Comparison of ENCODE assay signal across 8 mouse cellular contexts in the genomic region with DNA sequence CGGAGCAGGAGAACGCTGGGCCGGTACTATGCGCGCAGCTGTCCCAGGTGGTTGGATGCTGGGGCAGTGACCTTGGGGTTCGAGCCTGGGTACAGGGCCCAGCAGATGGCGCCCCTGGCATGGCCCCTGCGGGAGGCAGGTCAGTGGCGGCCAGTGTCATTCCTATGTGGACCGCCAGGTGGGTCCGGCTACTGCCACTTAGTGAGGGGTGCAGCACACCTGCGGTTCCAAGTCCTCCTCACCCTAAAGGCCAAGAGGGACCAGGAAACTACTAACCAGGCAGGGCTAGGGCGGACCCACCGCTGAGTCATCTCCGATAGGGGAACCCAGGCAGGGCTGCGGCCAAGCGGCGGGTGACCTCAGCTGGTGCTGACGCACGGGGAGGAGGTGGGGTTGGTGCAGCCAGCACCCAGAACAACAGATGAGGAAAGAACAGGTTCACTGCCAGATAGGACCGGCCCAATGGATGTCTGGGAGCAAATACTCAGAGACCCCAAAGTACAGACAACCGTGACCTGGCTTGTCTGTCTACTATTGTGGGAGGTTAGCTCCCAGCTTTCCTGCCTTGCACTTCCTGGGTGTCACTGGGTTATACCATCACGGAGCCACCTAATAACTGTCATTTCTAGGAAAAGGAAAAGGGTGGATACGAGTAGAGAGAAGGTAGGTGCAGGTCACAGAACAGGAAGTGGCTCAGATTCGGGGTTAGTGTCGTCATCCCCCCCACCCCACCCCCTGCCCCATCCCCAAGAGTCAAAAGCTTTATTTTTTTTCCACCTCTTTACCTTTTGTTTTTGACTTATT. TPM values are rescaled to one million over a fixed set of nuclear protein-coding genes. Genes with fewer than 3 reads are reported as not detected.
DNase-seq lines count a peak whose midpoint lies in the region; ATAC-seq and TF ChIP-seq lines count a peak whose summit lies in the region.

No protein-coding gene starts in this region.

- no peaks in the 10 kb centered on the region for H3K27me3 ChIP-seq in limb, embryonic 12.5 days
- no peaks in the 10 kb centered on the region for H3K27me3 ChIP-seq in midbrain, embryonic 14.5 days (ENCODE audit: control insufficient read depth, insufficient read depth, low read length)
- no peaks in the 10 kb centered on the region for H3K27me3 ChIP-seq in splenic B cell, adult 2 months (ENCODE audit: control insufficient read depth, insufficient read depth, low read length, poor library complexity, severe bottlenecking)

- H3K4me3 ChIP-seq in limb, embryonic 12.5 days (replicated peaks) = no peak overlapping the region
- H3K4me3 ChIP-seq in midbrain, embryonic 14.5 days (replicated peaks; ENCODE audit: low read depth, low read length) = no peak overlapping the region

- H3K9ac ChIP-seq in limb, embryonic 12.5 days (replicated peaks) = no peak overlapping the region; the same call in 1 of the 2 replicates
- no peak overlapping the region for H3K9ac ChIP-seq in midbrain, embryonic 14.5 days (replicated peaks; ENCODE audit: low read length)

- H3K36me3 ChIP-seq in limb, embryonic 12.5 days = peaks cover 5% of the 10 kb centered on the region; the same call in 1 of the 2 replicates
- H3K36me3 ChIP-seq in midbrain, embryonic 14.5 days (ENCODE audit: control insufficient read depth, insufficient read depth, low read length) = no peaks in the 10 kb centered on the region
- no peaks in the 10 kb centered on the region for H3K36me3 ChIP-seq in splenic B cell, adult 2 months (ENCODE audit: control insufficient read depth, insufficient read depth, low read length, poor library complexity, severe bottlenecking)

- peaks cover 62% of the 10 kb centered on the region for H3K4me1 ChIP-seq in limb, embryonic 12.5 days (replicated peaks)
- H3K4me1 ChIP-seq in midbrain, embryonic 14.5 days (ENCODE audit: control insufficient read depth, insufficient read depth, low read length) = peaks cover 40% of the 10 kb centered on the region

- no peak for ATAC-seq in frontal cortex, adult (ENCODE audit: low TSS enrichment)
- peak; percentile 84 for ATAC-seq in erythroid progenitor cell, adult 5-6 weeks (replicated peaks; ENCODE audit: low FRiP score, poor library complexity, severe bottlenecking)
- peak; percentile 84 to 88 for ATAC-seq in hematopoietic stem cell, adult 5-6 weeks (replicated peaks in 1 of 2; ENCODE audit: insufficient read depth in 1 of 2, low FRiP score in 2 of 2, low TSS enrichment in 1 of 2, low read depth in 1 of 2, poor library complexity in 2 of 2, severe bottlenecking in 2 of 2)
- ATAC-seq in limb, embryonic 12.5 days (ENCODE audit: insufficient number of reproducible peaks, insufficient read depth, low FRiP score, low TSS enrichment, low read depth) = no peak
- ATAC-seq in midbrain, embryonic 14.5 days (ENCODE audit: low FRiP score, low TSS enrichment) = no peak

- H3K27ac ChIP-seq in limb, embryonic 12.5 days = peak overlapping the region; percentile 100
- H3K27ac ChIP-seq in midbrain, embryonic 14.5 days (replicated peaks; ENCODE audit: low read depth, low read length) = 0 out of 2 replicates have a peak overlapping the region, but pooled peaks have one; percentile 20

- no peak for TF ChIP-seq POLR2A in brain, embryonic 14.5 days (IDR thresholded peaks at IDR 0.05; ENCODE audit: borderline replicate concordance, extremely low read depth, insufficient read depth, insufficient read length, poor library complexity, severe bottlenecking)

- WGBS in limb, embryonic 12.5 days = 25% methylated on average over 26 of the region's 26 CpGs
- WGBS in midbrain, embryonic 14.5 days = 26% methylated on average over 26 of the region's 26 CpGs

- peak; percentile 53 to 59 for DNase-seq in frontal cortex, postnatal 10 days (ENCODE audit: low spot score in 2 of 2)
- DNase-seq in brain, embryonic 14.5 days (ENCODE audit: low read depth) = no peak
- DNase-seq in midbrain, embryonic 14.5 days = peak; percentile 61
- DNase-seq in splenic B cell, adult 2 months (ENCODE audit: low read depth, low spot score) = peak; percentile 90

- peak overlapping the region; percentile 1; the same call in 1 of the 2 replicates for H3K4me2 ChIP-seq in limb, embryonic 12.5 days
- no peak overlapping the region for H3K4me2 ChIP-seq in midbrain, embryonic 14.5 days (ENCODE audit: low read length)

- TF ChIP-seq CTCF in brain, embryonic 14.5 days (IDR thresholded peaks at IDR 0.05; ENCODE audit: borderline replicate concordance, extremely low read depth, insufficient read depth, insufficient read length) = peak; percentile 52

- no peaks in the 10 kb centered on the region for H3K9me3 ChIP-seq in limb, embryonic 12.5 days
- H3K9me3 ChIP-seq in midbrain, embryonic 14.5 days (ENCODE audit: control insufficient read depth, low read length) = no peaks in the 10 kb centered on the region

RNA-seq across cellular contexts. Expression of a gene that starts 5.4 kb away (rescaled TPM):
- 1,716 and 3,108 TPM in 2 replicates for polyA plus RNA-seq in brain, embryonic 14.5 days (2012; rRNA removed)
- 531 and 597 TPM in 2 replicates for total RNA-seq in erythroid progenitor cell, adult 5-6 weeks (2015; ENCODE audit: low replicate concordance)
- total RNA-seq in erythroid progenitor cell, adult 5-6 weeks (2017; ENCODE audit: low replicate concordance) = 282 and 330 TPM in 2 replicates
- 814 and 932 TPM in 2 replicates for total RNA-seq in hematopoietic stem cell, adult 5-6 weeks (2017)
- 2,805 and 2,814 TPM in 2 replicates for polyA plus RNA-seq in limb, embryonic 12.5 days (2016; fragmentation: Nextera tagmentation; extraction: Ambion mirVana)
- polyA plus RNA-seq in midbrain, embryonic 14.5 days (2014; fragmentation: Nextera tagmentation; extraction: Ambion mirVana) = 4,502 and 4,930 TPM in 2 replicates

RNA-seq across cellular contexts. Expression of a gene that starts 7.6 kb away (rescaled TPM):
- polyA plus RNA-seq in brain, embryonic 14.5 days (2012; rRNA removed) = 0.95 and 0.96 TPM in 2 replicates
- total RNA-seq in erythroid progenitor cell, adult 5-6 weeks (2015; ENCODE audit: low replicate concordance) = not detected in 2 replicates
- not detected in 2 replicates for total RNA-seq in erythroid progenitor cell, adult 5-6 weeks (2017; ENCODE audit: low replicate concordance)
- 0.15 TPM in 1 of 2 replicates, not detected in the other for total RNA-seq in hematopoietic stem cell, adult 5-6 weeks (2017)
- 0.64 TPM in 2 replicates for polyA plus RNA-seq in limb, embryonic 12.5 days (2016; fragmentation: Nextera tagmentation; extraction: Ambion mirVana)
- polyA plus RNA-seq in midbrain, embryonic 14.5 days (2014; fragmentation: Nextera tagmentation; extraction: Ambion mirVana) = 1.7 and 2.5 TPM in 2 replicates

RNA-seq across cellular contexts. Expression of a gene that starts 24.9 kb away (rescaled TPM):
- 114 and 122 TPM in 2 replicates for polyA plus RNA-seq in brain, embryonic 14.5 days (2012; rRNA removed)
- total RNA-seq in erythroid progenitor cell, adult 5-6 weeks (2015; ENCODE audit: low replicate concordance) = 6.1 and 8.0 TPM in 2 replicates
- 2.0 and 9.4 TPM in 2 replicates for total RNA-seq in erythroid progenitor cell, adult 5-6 weeks (2017; ENCODE audit: low replicate concordance)
- 9.9 and 20.1 TPM in 2 replicates for total RNA-seq in hematopoietic stem cell, adult 5-6 weeks (2017)
- polyA plus RNA-seq in limb, embryonic 12.5 days (2016; fragmentation: Nextera tagmentation; extraction: Ambion mirVana) = 38.0 and 40.0 TPM in 2 replicates
- 95.9 and 114 TPM in 2 replicates for polyA plus RNA-seq in midbrain, embryonic 14.5 days (2014; fragmentation: Nextera tagmentation; extraction: Ambion mirVana)

Comparison
In these comparisons a context has a peak if more than half of its experiments do, and no peak if none do; other contexts are left out.
1. ATAC-seq: peak in erythroid progenitor cell, adult 5-6 weeks (single experiment) and hematopoietic stem cell, adult 5-6 weeks (2 of 2); none in frontal cortex, adult (single experiment), limb, embryonic 12.5 days (single experiment) and midbrain, embryonic 14.5 days (single experiment).